Mouse (Mus musculus) CH12.LX (cell line): ENCODE measurements around the gene Cacna1a. TPM values are rescaled to one million over a fixed set of nuclear protein-coding genes. Genes with fewer than 3 reads are reported as not detected.

Experiments
- DNase-seq: peaks from one replicate; pipeline ENCODE4 v3.0.0-alpha.2; 2013; ENCODE audit errors: extremely low read depth
- H3K27ac ChIP-seq: 2 replicates; pipeline ENCODE4 v1.5.1; 2012; ENCODE audit warnings: low read depth, mild to moderate bottlenecking, control low read depth, moderate library complexity; ENCODE audit not compliant: insufficient read depth
- H3K27me3 ChIP-seq: replicated peaks from 2 replicates; pipeline ENCODE3; 2012; ENCODE audit warnings: inconsistent platforms
- H3K36me3 ChIP-seq, 2 experiments: replicated peaks in 1 of 2; 2 replicates each; pipeline versions ENCODE3 to v1.6.1; 2012; ENCODE audit warnings: inconsistent platforms in 1 of 2, low read length in 1 of 2, mild to moderate bottlenecking in 1 of 2, mixed read lengths in 1 of 2, moderate library complexity in 1 of 2; ENCODE audit not compliant: control insufficient read depth in 1 of 2, insufficient read depth in 1 of 2
- H3K4me1 ChIP-seq, 2 experiments: 2 replicates each; pipeline ENCODE4 v1.6.1; 2012; ENCODE audit warnings: inconsistent platforms in 1 of 2, moderate library complexity in 1 of 2; ENCODE audit not compliant: insufficient read depth in 2 of 2, control insufficient read depth in 1 of 2
- H3K4me2 ChIP-seq: 2 replicates; pipeline ENCODE4 v1.6.1; 2012; ENCODE audit warnings: low read depth, mild to moderate bottlenecking, control low read depth; ENCODE audit not compliant: poor library complexity, insufficient read depth, severe bottlenecking
- H3K4me3 ChIP-seq, 3 experiments: fragments of 150-350 bp in 1 of 3; sonication (generic) in 1 of 3; replicated peaks in 1 of 3; 2 replicates each; pipeline versions ENCODE3 to v1.5.1; 2011 to 2012; ENCODE audit warnings: low read depth in 2 of 3, low read length in 2 of 3, mild to moderate bottlenecking in 2 of 3, moderate library complexity in 2 of 3, control low read depth in 1 of 3, improper control_type of control experiment in 1 of 3, inconsistent platforms in 1 of 3, mixed read lengths in 1 of 3; ENCODE audit not compliant: poor library complexity in 1 of 3
- H3K79me2 ChIP-seq: replicated peaks from 2 replicates; pipeline ENCODE4 v1.6.1; 2012; ENCODE audit warnings: mild to moderate bottlenecking, moderate library complexity; ENCODE audit not compliant: control insufficient read depth, poor library complexity, insufficient read depth, severe bottlenecking; ENCODE audit errors: extremely low read depth
- H3K9ac ChIP-seq: 2 replicates; pipeline ENCODE4 v1.6.1; 2012; ENCODE audit warnings: low read depth, mild to moderate bottlenecking, control low read depth, moderate library complexity; ENCODE audit not compliant: insufficient read depth
- H3K9me3 ChIP-seq: replicated peaks from 2 replicates; pipeline ENCODE3; 2012; ENCODE audit warnings: low read length, inconsistent platforms, mixed read lengths
- BHLHE40 ChIP-seq: IDR thresholded peaks from 2 replicates; pipeline ENCODE4 v1.6.1; 2011; ENCODE audit warnings: mild to moderate bottlenecking, low read depth, low read length, improper control_type of control experiment
- CHD1 ChIP-seq: IDR thresholded peaks from 2 replicates; pipeline ENCODE4 v1.6.1; 2012; ENCODE audit warnings: low read depth, low read length, improper control_type of control experiment, inconsistent platforms
- CHD2 ChIP-seq: IDR thresholded peaks from 2 replicates; pipeline ENCODE4 v1.6.1; 2011; ENCODE audit warnings: low read length, improper control_type of control experiment
- CTCF ChIP-seq, 2 experiments: IDR thresholded peaks in 1 of 2; conservative IDR thresholded peaks in 1 of 2; 2 replicates each; pipeline ENCODE4 v1.5.1; 2011 to 2012; ENCODE audit warnings: low read depth in 2 of 2, low read length in 2 of 2, improper control_type of control experiment in 1 of 2, inconsistent platforms in 1 of 2, mild to moderate bottlenecking in 1 of 2, moderate library complexity in 1 of 2
- E2F4 ChIP-seq: IDR thresholded peaks from 2 replicates; pipeline ENCODE4 v1.6.1; 2011; ENCODE audit warnings: low read depth, low read length, improper control_type of control experiment; ENCODE audit not compliant: insufficient replicate concordance
- ELF1 ChIP-seq: IDR thresholded peaks from 2 replicates; pipeline ENCODE4 v1.6.1; 2014; ENCODE audit warnings: low read depth, mild to moderate bottlenecking, inconsistent platforms, low read length, improper control_type of control experiment
- EP300 ChIP-seq: IDR thresholded peaks from 2 replicates; pipeline ENCODE4 v1.6.1; 2011; ENCODE audit warnings: low read length, improper control_type of control experiment
- ETS1 ChIP-seq: conservative IDR thresholded peaks from 2 replicates; pipeline ENCODE4 v1.6.1; 2012; ENCODE audit warnings: low read depth, mild to moderate bottlenecking, inconsistent platforms, low read length, improper control_type of control experiment, moderate library complexity
- GABPA ChIP-seq: IDR thresholded peaks from 2 replicates; pipeline ENCODE4 v1.6.1; 2012; ENCODE audit warnings: low read depth, low read length, improper control_type of control experiment, inconsistent platforms; ENCODE audit not compliant: insufficient replicate concordance
- HCFC1 ChIP-seq: IDR thresholded peaks from 2 replicates; pipeline ENCODE4 v1.6.1; 2012; ENCODE audit warnings: low read depth, mild to moderate bottlenecking, inconsistent platforms, low read length, improper control_type of control experiment
- IRF4 ChIP-seq: IDR thresholded peaks from 2 replicates; pipeline ENCODE4 v1.6.1; 2014; ENCODE audit warnings: low read depth, mild to moderate bottlenecking, inconsistent platforms, low read length, improper control_type of control experiment
- JUN ChIP-seq: IDR thresholded peaks from 2 replicates; pipeline ENCODE4 v1.6.1; 2011; ENCODE audit warnings: low read depth, mild to moderate bottlenecking, low read length, improper control_type of control experiment, moderate library complexity; ENCODE audit not compliant: insufficient read depth
- JUND ChIP-seq: conservative IDR thresholded peaks from 2 replicates; pipeline ENCODE4 v1.6.1; 2011; ENCODE audit warnings: low read depth, low read length, improper control_type of control experiment
- KAT2A ChIP-seq: IDR thresholded peaks from 2 replicates; pipeline ENCODE4 v1.6.1; 2012; ENCODE audit warnings: low read length, improper control_type of control experiment, inconsistent platforms; ENCODE audit not compliant: insufficient replicate concordance
- MAFK ChIP-seq: IDR thresholded peaks from 2 replicates; pipeline ENCODE4 v1.6.1; 2011; ENCODE audit warnings: low read length, improper control_type of control experiment; ENCODE audit not compliant: insufficient replicate concordance
- MAX ChIP-seq: IDR thresholded peaks from 2 replicates; pipeline ENCODE4 v1.6.1; 2011; ENCODE audit warnings: low read length, improper control_type of control experiment
- MAZ ChIP-seq: IDR thresholded peaks from 2 replicates; pipeline ENCODE4 v1.6.1; 2012; ENCODE audit warnings: low read depth, mild to moderate bottlenecking, inconsistent platforms, low read length, improper control_type of control experiment, moderate library complexity
- MEF2A ChIP-seq: IDR thresholded peaks from 2 replicates; pipeline ENCODE4 v1.6.1; 2014; ENCODE audit warnings: low read depth, mild to moderate bottlenecking, inconsistent platforms, low read length, improper control_type of control experiment, borderline replicate concordance
- MXI1 ChIP-seq: IDR thresholded peaks from 2 replicates; pipeline ENCODE4 v1.6.1; 2011; ENCODE audit warnings: mild to moderate bottlenecking, low read depth, low read length, improper control_type of control experiment
- MYC ChIP-seq: IDR thresholded peaks from 2 replicates; pipeline ENCODE4 v1.6.1; 2011; ENCODE audit warnings: low read depth, mild to moderate bottlenecking, improper control_type of control experiment, low read length
- NELFE ChIP-seq: IDR thresholded peaks from 2 replicates; pipeline ENCODE4 v1.6.1; 2011; ENCODE audit warnings: low read depth, low read length, improper control_type of control experiment
- NRF1 ChIP-seq: IDR thresholded peaks from 2 replicates; pipeline ENCODE4 v1.6.1; 2014; ENCODE audit warnings: low read depth, mild to moderate bottlenecking, inconsistent platforms, low read length, improper control_type of control experiment, moderate library complexity
- PAX5 ChIP-seq: IDR thresholded peaks from 2 replicates; pipeline ENCODE4 v1.6.1; 2012; ENCODE audit warnings: low read length, inconsistent platforms, mixed read lengths
- POLR2A ChIP-seq: IDR thresholded peaks from 2 replicates; pipeline ENCODE4 v1.6.1; 2011; ENCODE audit warnings: low read depth, mild to moderate bottlenecking, improper control_type of control experiment, low read length
- POLR2AphosphoS2 ChIP-seq: IDR thresholded peaks from 2 replicates; pipeline ENCODE4 v1.6.1; 2011; ENCODE audit warnings: low read depth, low read length, improper control_type of control experiment
- RAD21 ChIP-seq: IDR thresholded peaks from 2 replicates; pipeline ENCODE4 v1.6.1; 2011; ENCODE audit warnings: low read depth, mild to moderate bottlenecking, low read length, improper control_type of control experiment, moderate library complexity
- RCOR1 ChIP-seq: conservative IDR thresholded peaks from 2 replicates; pipeline ENCODE4 v1.6.1; 2012; ENCODE audit warnings: low read depth, mild to moderate bottlenecking, inconsistent platforms, low read length, improper control_type of control experiment
- SIN3A ChIP-seq: IDR thresholded peaks from 2 replicates; pipeline ENCODE4 v1.6.1; 2012; ENCODE audit warnings: low read length, improper control_type of control experiment, inconsistent platforms
- SMC3 ChIP-seq: IDR thresholded peaks from 2 replicates; pipeline ENCODE4 v1.6.1; 2011; ENCODE audit warnings: low read depth, low read length, improper control_type of control experiment
- TBP ChIP-seq: conservative IDR thresholded peaks from 2 replicates; pipeline ENCODE4 v1.6.1; 2011; ENCODE audit warnings: low read depth, low read length, improper control_type of control experiment
- TCF12 ChIP-seq: IDR thresholded peaks from 2 replicates; pipeline ENCODE4 v1.6.1; 2014; ENCODE audit warnings: low read depth, mild to moderate bottlenecking, inconsistent platforms, low read length, improper control_type of control experiment
- UBTF ChIP-seq: IDR thresholded peaks from 2 replicates; pipeline ENCODE4 v1.6.1; 2012; ENCODE audit warnings: low read depth, mild to moderate bottlenecking, inconsistent platforms, low read length, improper control_type of control experiment, moderate library complexity
- USF1 ChIP-seq: IDR thresholded peaks from 2 replicates; pipeline ENCODE4 v1.6.1; 2014; ENCODE audit warnings: low read depth, mild to moderate bottlenecking, inconsistent platforms, low read length, improper control_type of control experiment
- USF2 ChIP-seq: conservative IDR thresholded peaks from 2 replicates; pipeline ENCODE4 v1.6.1; 2011; ENCODE audit warnings: low read depth, low read length, improper control_type of control experiment
- ZC3H11A ChIP-seq: IDR thresholded peaks from 2 replicates; pipeline ENCODE4 v1.6.1; 2012; ENCODE audit warnings: low read depth, mild to moderate bottlenecking, inconsistent platforms, low read length, improper control_type of control experiment
- ZKSCAN1 ChIP-seq: IDR thresholded peaks from 2 replicates; pipeline ENCODE4 v1.6.1; 2012; ENCODE audit warnings: low read depth, inconsistent platforms, low read length, improper control_type of control experiment, borderline replicate concordance
- ZMIZ1 ChIP-seq: IDR thresholded peaks from 2 replicates; pipeline ENCODE4 v1.6.1; 2012; ENCODE audit warnings: low read depth, mild to moderate bottlenecking, inconsistent platforms, low read length, improper control_type of control experiment
- ZNF384 ChIP-seq: IDR thresholded peaks from 2 replicates; pipeline ENCODE4 v1.6.1; 2012; ENCODE audit warnings: low read depth, low read length, improper control_type of control experiment, inconsistent platforms
- dilution Hi-C: fragments of 300-500 bp; cut with MboI; formaldehyde crosslinking; loops from 2 replicates; pipeline ENCODE4 v1.14.3; 2020; ENCODE audit warnings: low sequenced_read_pairs; ENCODE audit not compliant: extremely low pct_unique_long_range_greater_than_20kb, extremely low pct_ligation_motif_present
- in situ Hi-C: fragments of 300-500 bp; cut with MboI; formaldehyde crosslinking; loops from 3 replicates; pipeline ENCODE4 v1.14.3; 2019; ENCODE audit warnings: low sequenced_read_pairs, low pct_ligation_motif_present, low pct_unique_long_range_greater_than_20kb, mixed read lengths
- polyA plus RNA-seq: library from polyadenylated mRNA; unstranded; fragments of >175 nt; gene quantifications from 2 replicates; pipeline ENCODE4 v1.2.1, GENCODE M21; 2012; ENCODE audit warnings: low read depth; ENCODE audit not compliant: insufficient read length
- total RNA-seq, 2 experiments: library from RNA; depleted of rRNA; stranded (reverse); fragments of 300-350 nt in 1 of 2; fragments of >200 nt in 1 of 2; gene quantifications; 2 replicates each; pipeline ENCODE4 v1.2.3; 2012 to 2014

The Cacna1a gene
- total and polyA plus RNA-seq, 3 experiments: 2.6 to 9.4 (median 6.9) TPM

GRCm38 (mm10) chr8:84662581-84663065 lies 274.4 kb downstream of the Cacna1a start, which contains the start of gene Ier2:
TSS of gene Ier2 (minus strand) at chr8:84662852.
- H3K9ac ChIP-seq: peak within 1 kb of the TSS; percentile 95
- peaks cover 23% of the 10 kb centered on the region for H3K79me2 ChIP-seq
- H3K27me3 ChIP-seq: no peaks in the 10 kb centered on the region
- H3K27ac ChIP-seq: peak within 1 kb of the TSS; percentile 97
- dilution Hi-C loops: no loop called here
- TF ChIP-seq KAT2A (0 out of 2 replicates have a peak, but pooled peaks have one; percentile 47), UBTF (no peak; the same call in 1 of the 2 replicates), NRF1 (no peak), ZC3H11A (no peak), NELFE (peak; percentile 100), USF2 (no peak), ZMIZ1 (peak; percentile 99), MXI1 (no peak), CHD2 (no peak; the same call in 1 of the 2 replicates), E2F4 (no peak; the same call in 1 of the 2 replicates), JUND (peak; percentile 62; the same call in 1 of the 2 replicates), MYC (peak; percentile 54; the same call in 1 of the 2 replicates), EP300 (peak; percentile 64), POLR2AphosphoS2 (peak; percentile 99), TCF12 (peak; percentile 78), POLR2A (peak; percentile 100), IRF4 (peak; percentile 41; the same call in 1 of the 2 replicates), MAFK (no peak), SMC3 (no peak), ZKSCAN1 (no peak), USF1 (no peak), BHLHE40 (peak; percentile 29; the same call in 1 of the 2 replicates), MAX (no peak), SIN3A (no peak; the same call in none of the 2 replicates), RCOR1 (0 out of 2 replicates have a peak, but pooled peaks have one; percentile 35), HCFC1 (peak; percentile 54), CHD1 (no peak), ELF1 (peak; percentile 60), RAD21 (no peak), JUN (peak; percentile 42; the same call in 1 of the 2 replicates), ETS1 (peak; percentile 67), TBP (peak; percentile 98), MAZ (no peak; the same call in 1 of the 2 replicates), GABPA (no peak), ZNF384 (no peak), MEF2A (peak; percentile 67), CTCF (conservative IDR thresholded peaks at IDR 0.05 in 1 of 2, IDR thresholded peaks at IDR 0.05 in 1 of 2; ENCODE audit: low read depth in 2 of 2, low read length in 2 of 2) (no peak), PAX5 (no peak)
- TF ChIP-seq, all 38 proteins: peak for 18
- DNase-seq: peak; percentile 93
- peak within 1 kb of the TSS; percentile 82 for H3K4me2 ChIP-seq
- H3K9me3 ChIP-seq: no peaks in the 10 kb centered on the region
- in situ Hi-C loops: no loop called here
- H3K36me3 ChIP-seq: peaks cover 0 to 7% of the 10 kb centered on the region in 2 experiments
- H3K4me3 ChIP-seq: peak within 1 kb of the TSS; percentile 68 to 97 (median 80)
- H3K4me1 ChIP-seq: peaks cover 7 to 37% of the 10 kb centered on the region in 2 experiments
